Mouse (Mus musculus) testis, adult 2 months (tissue): ENCODE measurements around the gene Igsf9.

ENCODE experiments used
- CTCF ChIP-seq: fragments of 200-500 bp; IDR thresholded peaks from 2 replicates; pipeline ENCODE4 v1.5.1; 2012; ENCODE audit warnings: low read depth, mild to moderate bottlenecking, inconsistent platforms, low read length, moderate library complexity; ENCODE audit not compliant: control insufficient read depth, insufficient read depth, insufficient replicate concordance
- POLR2A ChIP-seq: fragments of 200-500 bp; IDR thresholded peaks from 2 replicates; pipeline ENCODE4 v1.6.1; 2012; ENCODE audit warnings: low read depth, mild to moderate bottlenecking, inconsistent platforms, low read length, moderate library complexity; ENCODE audit not compliant: control insufficient read depth

- TF ChIP-seq POLR2A: no peak
- TF ChIP-seq CTCF: no peak
Observed at GRCm38 (mm10) chr1:172546062-172546461, 64.5 kb downstream of the Igsf9 start.
